Mouse (Mus musculus) CH12.LX (cell line): ENCODE data around the gene Fam168b. TPM values are rescaled to one million over a fixed set of nuclear protein-coding genes. Genes with fewer than 3 reads are reported as not detected.

ENCODE experiments used
- DNase-seq: peaks from one replicate; pipeline ENCODE4 v3.0.0-alpha.2; 2013; ENCODE audit errors: extremely low read depth
- H3K27ac ChIP-seq: 2 replicates; pipeline ENCODE4 v1.5.1; 2012; ENCODE audit warnings: low read depth, mild to moderate bottlenecking, control low read depth, moderate library complexity; ENCODE audit not compliant: insufficient read depth
- H3K27me3 ChIP-seq: replicated peaks from 2 replicates; pipeline ENCODE3; 2012; ENCODE audit warnings: inconsistent platforms
- H3K36me3 ChIP-seq, 2 experiments: replicated peaks in 1 of 2; 2 replicates each; pipeline versions ENCODE3 to v1.6.1; 2012; ENCODE audit warnings: inconsistent platforms in 1 of 2, low read length in 1 of 2, mild to moderate bottlenecking in 1 of 2, mixed read lengths in 1 of 2, moderate library complexity in 1 of 2; ENCODE audit not compliant: control insufficient read depth in 1 of 2, insufficient read depth in 1 of 2
- H3K4me1 ChIP-seq, 2 experiments: 2 replicates each; pipeline ENCODE4 v1.6.1; 2012; ENCODE audit warnings: inconsistent platforms in 1 of 2, moderate library complexity in 1 of 2; ENCODE audit not compliant: insufficient read depth in 2 of 2, control insufficient read depth in 1 of 2
- H3K4me2 ChIP-seq: 2 replicates; pipeline ENCODE4 v1.6.1; 2012; ENCODE audit warnings: low read depth, mild to moderate bottlenecking, control low read depth; ENCODE audit not compliant: poor library complexity, insufficient read depth, severe bottlenecking
- H3K4me3 ChIP-seq, 3 experiments: fragments of 150-350 bp in 1 of 3; sonication (generic) in 1 of 3; replicated peaks in 1 of 3; 2 replicates each; pipeline versions ENCODE3 to v1.5.1; 2011 to 2012; ENCODE audit warnings: low read depth in 2 of 3, low read length in 2 of 3, mild to moderate bottlenecking in 2 of 3, moderate library complexity in 2 of 3, control low read depth in 1 of 3, improper control_type of control experiment in 1 of 3, inconsistent platforms in 1 of 3, mixed read lengths in 1 of 3; ENCODE audit not compliant: poor library complexity in 1 of 3
- H3K79me2 ChIP-seq: replicated peaks from 2 replicates; pipeline ENCODE4 v1.6.1; 2012; ENCODE audit warnings: mild to moderate bottlenecking, moderate library complexity; ENCODE audit not compliant: control insufficient read depth, poor library complexity, insufficient read depth, severe bottlenecking; ENCODE audit errors: extremely low read depth
- H3K9ac ChIP-seq: 2 replicates; pipeline ENCODE4 v1.6.1; 2012; ENCODE audit warnings: low read depth, mild to moderate bottlenecking, control low read depth, moderate library complexity; ENCODE audit not compliant: insufficient read depth
- H3K9me3 ChIP-seq: replicated peaks from 2 replicates; pipeline ENCODE3; 2012; ENCODE audit warnings: low read length, inconsistent platforms, mixed read lengths
- CHD2 ChIP-seq: IDR thresholded peaks from 2 replicates; pipeline ENCODE4 v1.6.1; 2011; ENCODE audit warnings: low read length, improper control_type of control experiment
- CTCF ChIP-seq, 2 experiments: IDR thresholded peaks in 1 of 2; conservative IDR thresholded peaks in 1 of 2; 2 replicates each; pipeline ENCODE4 v1.5.1; 2011 to 2012; ENCODE audit warnings: low read depth in 2 of 2, low read length in 2 of 2, improper control_type of control experiment in 1 of 2, inconsistent platforms in 1 of 2, mild to moderate bottlenecking in 1 of 2, moderate library complexity in 1 of 2
- EP300 ChIP-seq: IDR thresholded peaks from 2 replicates; pipeline ENCODE4 v1.6.1; 2011; ENCODE audit warnings: low read length, improper control_type of control experiment
- GABPA ChIP-seq: IDR thresholded peaks from 2 replicates; pipeline ENCODE4 v1.6.1; 2012; ENCODE audit warnings: low read depth, low read length, improper control_type of control experiment, inconsistent platforms; ENCODE audit not compliant: insufficient replicate concordance
- IRF4 ChIP-seq: IDR thresholded peaks from 2 replicates; pipeline ENCODE4 v1.6.1; 2014; ENCODE audit warnings: low read depth, mild to moderate bottlenecking, inconsistent platforms, low read length, improper control_type of control experiment
- JUND ChIP-seq: conservative IDR thresholded peaks from 2 replicates; pipeline ENCODE4 v1.6.1; 2011; ENCODE audit warnings: low read depth, low read length, improper control_type of control experiment
- KAT2A ChIP-seq: IDR thresholded peaks from 2 replicates; pipeline ENCODE4 v1.6.1; 2012; ENCODE audit warnings: low read length, improper control_type of control experiment, inconsistent platforms; ENCODE audit not compliant: insufficient replicate concordance
- MAX ChIP-seq: IDR thresholded peaks from 2 replicates; pipeline ENCODE4 v1.6.1; 2011; ENCODE audit warnings: low read length, improper control_type of control experiment
- MYC ChIP-seq: IDR thresholded peaks from 2 replicates; pipeline ENCODE4 v1.6.1; 2011; ENCODE audit warnings: low read depth, mild to moderate bottlenecking, improper control_type of control experiment, low read length
- POLR2A ChIP-seq: IDR thresholded peaks from 2 replicates; pipeline ENCODE4 v1.6.1; 2011; ENCODE audit warnings: low read depth, mild to moderate bottlenecking, improper control_type of control experiment, low read length
- RCOR1 ChIP-seq: conservative IDR thresholded peaks from 2 replicates; pipeline ENCODE4 v1.6.1; 2012; ENCODE audit warnings: low read depth, mild to moderate bottlenecking, inconsistent platforms, low read length, improper control_type of control experiment
- SMC3 ChIP-seq: IDR thresholded peaks from 2 replicates; pipeline ENCODE4 v1.6.1; 2011; ENCODE audit warnings: low read depth, low read length, improper control_type of control experiment
- TBP ChIP-seq: conservative IDR thresholded peaks from 2 replicates; pipeline ENCODE4 v1.6.1; 2011; ENCODE audit warnings: low read depth, low read length, improper control_type of control experiment
- TCF12 ChIP-seq: IDR thresholded peaks from 2 replicates; pipeline ENCODE4 v1.6.1; 2014; ENCODE audit warnings: low read depth, mild to moderate bottlenecking, inconsistent platforms, low read length, improper control_type of control experiment
- USF1 ChIP-seq: IDR thresholded peaks from 2 replicates; pipeline ENCODE4 v1.6.1; 2014; ENCODE audit warnings: low read depth, mild to moderate bottlenecking, inconsistent platforms, low read length, improper control_type of control experiment
- USF2 ChIP-seq: conservative IDR thresholded peaks from 2 replicates; pipeline ENCODE4 v1.6.1; 2011; ENCODE audit warnings: low read depth, low read length, improper control_type of control experiment
- ZC3H11A ChIP-seq: IDR thresholded peaks from 2 replicates; pipeline ENCODE4 v1.6.1; 2012; ENCODE audit warnings: low read depth, mild to moderate bottlenecking, inconsistent platforms, low read length, improper control_type of control experiment
- ZKSCAN1 ChIP-seq: IDR thresholded peaks from 2 replicates; pipeline ENCODE4 v1.6.1; 2012; ENCODE audit warnings: low read depth, inconsistent platforms, low read length, improper control_type of control experiment, borderline replicate concordance
- ZMIZ1 ChIP-seq: IDR thresholded peaks from 2 replicates; pipeline ENCODE4 v1.6.1; 2012; ENCODE audit warnings: low read depth, mild to moderate bottlenecking, inconsistent platforms, low read length, improper control_type of control experiment
- dilution Hi-C: fragments of 300-500 bp; cut with MboI; formaldehyde crosslinking; loops from 2 replicates; pipeline ENCODE4 v1.14.3; 2020; ENCODE audit warnings: low sequenced_read_pairs; ENCODE audit not compliant: extremely low pct_unique_long_range_greater_than_20kb, extremely low pct_ligation_motif_present
- in situ Hi-C: fragments of 300-500 bp; cut with MboI; formaldehyde crosslinking; loops from 3 replicates; pipeline ENCODE4 v1.14.3; 2019; ENCODE audit warnings: low sequenced_read_pairs, low pct_ligation_motif_present, low pct_unique_long_range_greater_than_20kb, mixed read lengths
- polyA plus RNA-seq: library from polyadenylated mRNA; unstranded; fragments of >175 nt; gene quantifications from 2 replicates; pipeline ENCODE4 v1.2.1, GENCODE M21; 2012; ENCODE audit warnings: low read depth; ENCODE audit not compliant: insufficient read length
- total RNA-seq, 2 experiments: library from RNA; depleted of rRNA; stranded (reverse); fragments of 300-350 nt in 1 of 2; fragments of >200 nt in 1 of 2; gene quantifications; 2 replicates each; pipeline ENCODE4 v1.2.3; 2012 to 2014

Gene Fam168b
- total and polyA plus RNA-seq, 3 experiments: 50.5 to 67.5 (median 60.9) TPM

DNA sequence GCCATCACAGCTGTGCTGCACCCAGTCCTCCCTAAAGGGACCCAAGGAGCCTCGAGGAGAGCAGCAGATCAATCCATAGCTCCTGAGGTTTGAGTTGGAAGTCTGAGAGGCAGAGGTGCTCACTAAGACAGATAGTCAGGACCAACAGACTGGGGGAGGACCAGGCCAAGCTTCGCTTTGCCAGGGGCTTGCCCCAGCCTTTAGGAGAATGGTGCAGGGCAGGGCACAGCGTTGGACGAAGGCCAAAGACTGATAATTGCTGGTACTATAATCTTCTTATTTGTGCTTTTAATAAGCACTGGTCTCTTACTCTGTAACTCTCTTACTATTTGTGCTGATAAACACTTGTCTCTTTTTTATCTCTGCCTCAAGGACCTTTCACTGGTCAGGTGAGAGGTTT lies 75.0 kb downstream of the Fam168b start:
- dilution Hi-C loops: no loop called here
- Histone ChIP-seq H3K9ac (no peak overlapping the region), H3K9me3 (no peaks in the 10 kb centered on the region), H3K4me2 (no peak overlapping the region), H3K27me3 (no peaks in the 10 kb centered on the region), H3K4me3 (no peak overlapping the region), H3K27ac (no peak overlapping the region), H3K4me1 (0 out of 4 replicates have a peak, but pooled peaks cover 0 to 2% of the 10 kb centered on the region in 2 experiments), H3K79me2 (no peaks in the 10 kb centered on the region), H3K36me3 (no peaks in the 10 kb centered on the region)
- DNase-seq: no peak
- TF ChIP-seq RCOR1 (no peak), TCF12 (no peak), ZMIZ1 (no peak), MAX (no peak), KAT2A (no peak), ZKSCAN1 (no peak), GABPA (no peak), POLR2A (no peak), EP300 (no peak), ZC3H11A (no peak), IRF4 (no peak), MYC (no peak), USF2 (no peak), USF1 (no peak), SMC3 (no peak), CTCF (conservative IDR thresholded peaks at IDR 0.05 in 1 of 2, IDR thresholded peaks at IDR 0.05 in 1 of 2; ENCODE audit: low read depth in 2 of 2, low read length in 2 of 2) (no peak)
- in situ Hi-C loops: no loop called here

DNA sequence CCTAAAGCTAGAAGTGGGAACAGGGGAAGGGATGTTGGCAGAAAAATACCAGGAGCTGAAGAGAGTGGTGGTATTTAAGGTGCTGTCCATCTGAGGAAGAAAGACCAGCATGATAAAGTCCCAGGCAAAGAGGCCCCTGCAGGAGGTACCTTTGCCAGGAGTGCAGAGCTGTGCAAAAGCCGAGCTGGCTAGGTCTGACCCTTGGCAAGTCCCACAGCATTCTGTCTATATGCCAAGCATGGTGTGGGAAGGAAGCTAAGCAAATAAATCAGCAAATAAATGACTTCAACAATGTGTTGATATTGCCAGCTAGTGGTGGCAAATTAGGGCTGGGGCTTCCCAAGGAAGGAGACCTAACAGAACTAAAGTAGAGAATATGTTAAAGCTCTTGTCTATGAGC lies 76.0 kb downstream of the Fam168b start:
- dilution Hi-C loops (no loop called here), in situ Hi-C loops (no loop called here)
- H3K4me1 ChIP-seq: 0 out of 4 replicates have a peak, but pooled peaks cover 0 to 2% of the 10 kb centered on the region in 2 experiments
- no peaks in the 10 kb centered on the region for H3K36me3 ChIP-seq
- H3K9me3 ChIP-seq: no peaks in the 10 kb centered on the region
- no peak overlapping the region for H3K9ac ChIP-seq
- no peaks in the 10 kb centered on the region for H3K27me3 ChIP-seq
- no peak for DNase-seq
- H3K4me3 ChIP-seq: no peak overlapping the region
- no peak overlapping the region for H3K27ac ChIP-seq
- no peaks in the 10 kb centered on the region for H3K79me2 ChIP-seq
- no peak overlapping the region for H3K4me2 ChIP-seq
- TF ChIP-seq POLR2A (no peak), ZC3H11A (no peak), TBP (no peak), SMC3 (no peak), CHD2 (no peak), JUND (no peak)

Other genes starting within 250 kb of the Fam168b start
- 15.4 and 21.0 TPM in 2 replicates for gene Plekhb2, start 6.9 kb upstream of the Fam168b start, total RNA-seq (2012; rRNA removed)
- 23.8 and 24.6 TPM in 2 replicates for gene Plekhb2, start 6.9 kb upstream of the Fam168b start, total RNA-seq (2014; rRNA removed)
- 30.2 and 44.8 TPM in 2 replicates for gene Plekhb2, start 6.9 kb upstream of the Fam168b start, polyA plus RNA-seq